7 mouse cellular contexts compared by ENCODE assay signal in genomic region chr8:84722850-84723570, GRCm38 (mm10). TPM values are rescaled to one million over a fixed set of nuclear protein-coding genes. Genes with fewer than 3 reads are reported as not detected.
DNase-seq lines count a peak whose midpoint lies in the region; ATAC-seq and TF ChIP-seq lines count a peak whose summit lies in the region.

Gene G430095P16Rik (plus strand): TSS chr8:84723007.

- no peaks in the 10 kb centered on the region for H3K9me3 ChIP-seq in E14TG2a.4 (ENCODE audit: low read length)

- peaks cover 57% of the 10 kb centered on the region for H3K4me1 ChIP-seq in E14TG2a.4 (replicated peaks; ENCODE audit: low read depth, low read length)

- TF ChIP-seq CTCF in E14TG2a.4 (conservative IDR thresholded peaks at IDR 0.05; ENCODE audit: low read length) = no peak

- no peaks in the 10 kb centered on the region for H3K36me3 ChIP-seq in E14TG2a.4 (ENCODE audit: insufficient read depth, low read length)

- peak within 1 kb of the TSS; percentile 60 for H3K4me3 ChIP-seq in E14TG2a.4 (replicated peaks; ENCODE audit: low read length)

- peaks cover 62% of the 10 kb centered on the region for H3K27me3 ChIP-seq in E14TG2a.4 (ENCODE audit: insufficient read depth, low read length)

- peak; percentile 76 for DNase-seq in fibroblast of lung, adult 2 months (ENCODE audit: low read depth)
- peak; percentile 78 for DNase-seq in heart, postnatal 25 days (ENCODE audit: low spot score)
- peak; percentile 75 for DNase-seq in large intestine, adult 2 months (ENCODE audit: low read depth, low spot score)
- peak; percentile 93 for DNase-seq in lung, postnatal 25 days (ENCODE audit: low spot score)
- DNase-seq in right cerebral cortex, postnatal 4 days = peak; percentile 65

- ATAC-seq in activated CD4-positive, CD25-positive, alpha-beta regulatory T cell, adult 4 months = peak; percentile 87

- 5% methylated on average over 10 of the region's 10 CpGs for WGBS in large intestine, adult 2 months

- intact Hi-C loops in heart, postnatal 25 days (cut with DNase I) = no loop called here

RNA-seq across cellular contexts. Expression of gene G430095P16Rik, which starts in this region (rescaled TPM):
- polyA plus RNA-seq in activated CD4-positive, CD25-positive, alpha-beta regulatory T cell, adult 4 months (2017; shearing (Covaris generic)) = 10 to 100 TPM; 20.2 to 37.5 TPM
- total RNA-seq in heart, postnatal 25 days (2021) = under 1 TPM in 1 of 2 experiments, not detected in 1; 0.39 TPM
- polyA plus RNA-seq in large intestine, adult 2 months (2012; rRNA removed) = 0.12 and 0.18 TPM in 2 replicates

Comparison
In these comparisons a context has a peak if more than half of its experiments do, and no peak if none do; other contexts are left out.
1. Peak in every context shown above with its lines: DNase-seq, ATAC-seq and H3K4me3 ChIP-seq.
2. RNA of gene G430095P16Rik (polyA plus RNA-seq): 20.2 to 37.5 TPM in activated CD4-positive, CD25-positive, alpha-beta regulatory T cell, adult 4 months; 0.12 to 0.18 TPM in large intestine, adult 2 months; every median in the first group is over 10 times any median in the second.
3. Peak in DNase-seq in heart, postnatal 25 days; RNA of the gene not detected or under 1 TPM.
4. Peak in DNase-seq in large intestine, adult 2 months; RNA of the gene not detected or under 1 TPM.